Mouse (Mus musculus) layer of hippocampus, adult 9-10 months (tissue): Measurements from ENCODE around the gene Vmn2r41.
"Not testable (repeated sequence)": the region's sequence is repeated elsewhere in the genome, so short reads cannot be mapped to it uniquely, and the experiment has no call there.

Source experiments
- DNase-seq: peaks from one replicate; pipeline ENCODE4 v3.0.0; 2022; ENCODE audit warnings: low spot score

Vmn2r41 gene

DNA sequence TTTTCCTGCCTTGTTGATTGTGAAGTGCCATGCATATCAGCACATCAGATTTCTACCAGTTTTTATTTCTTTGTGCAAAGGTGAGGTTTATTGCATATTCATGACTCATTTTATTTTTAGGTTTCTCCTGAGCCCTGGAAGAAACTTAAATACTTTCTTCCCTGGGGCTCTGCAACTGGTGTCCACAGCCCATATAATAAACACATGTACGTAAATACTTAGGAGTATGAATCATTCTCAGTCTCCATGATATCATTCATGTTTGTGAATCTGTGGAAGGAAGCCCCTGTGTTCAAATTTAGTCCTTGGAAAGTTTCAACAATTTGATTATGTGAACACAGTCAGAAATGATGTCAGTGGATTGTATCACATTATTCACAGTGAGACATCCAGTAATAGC lies at the start of gene Vmn2r41:
Gene Vmn2r41, minus strand, starts transcription at position 101 of the 400 bp plus-strand sequence.
- not testable (repeated sequence) for DNase-seq

DNA sequence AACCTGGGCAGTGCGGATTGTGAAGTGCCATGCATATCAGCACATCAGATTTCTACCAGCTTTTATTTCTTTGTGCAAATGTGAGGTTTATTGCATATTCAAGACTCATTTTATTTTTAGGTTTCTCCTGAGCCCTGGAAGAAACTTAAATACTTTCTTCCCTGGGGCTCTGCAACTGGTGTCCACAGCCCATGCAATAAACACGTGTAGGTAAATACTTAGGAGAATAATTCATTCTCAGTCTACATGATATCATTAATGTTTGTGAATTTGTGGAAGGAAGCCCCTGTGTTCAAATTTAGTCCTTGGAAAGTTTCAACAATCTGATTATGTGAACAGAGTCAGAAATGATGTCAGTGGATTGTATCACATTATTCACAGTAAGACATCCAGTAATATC lies 38.8 kb upstream of the Vmn2r41 start, which contains the start of gene Vmn2r42:
Gene Vmn2r42, minus strand, starts transcription at position 101 of the 400 bp plus-strand sequence.
- not testable (repeated sequence) for DNase-seq

DNA sequence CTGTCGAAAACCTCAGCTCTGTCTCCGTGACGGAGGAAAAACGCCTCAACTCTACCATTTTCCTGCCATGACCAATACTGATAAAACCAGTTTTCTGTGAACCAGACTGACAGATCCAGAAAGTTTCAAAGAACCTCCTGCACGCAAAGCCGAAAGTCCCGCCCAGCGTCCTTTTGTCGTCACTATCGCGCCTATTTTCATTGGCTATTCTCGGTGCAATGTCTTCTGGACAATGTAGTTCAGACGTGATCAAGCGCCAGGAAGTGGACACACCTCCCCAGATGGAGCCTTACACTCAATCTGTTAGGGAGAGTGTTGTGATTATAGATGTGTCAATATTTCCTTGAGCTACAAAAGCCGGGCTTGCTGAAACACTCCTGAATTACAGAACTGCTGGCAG lies 68.6 kb downstream of the Vmn2r41 start:
- DNase-seq, result not testable (repeated sequence)
